Mouse (Mus musculus): Measurements from ENCODE around the gene Cmip. TPM values are rescaled to one million over a fixed set of nuclear protein-coding genes. Genes with fewer than 3 reads are reported as not detected.
A peak's percentile ranks its signal among the peaks of the same experiment; 100 is the strongest.

Cmip gene
- polyA plus RNA-seq, 1 experiment from 2014 or later = 13.7 TPM

GRCm38 (mm10) chr8:117299204-117299603 lies 42.3 kb downstream of the Cmip start:
- no peak overlapping the region for H3K4me2 ChIP-seq (ENCODE audit: low read depth, low read length)
- peaks cover 57% of the 10 kb centered on the region for H3K4me1 ChIP-seq (ENCODE audit: control insufficient read depth, insufficient read depth, low read length)
- H3K4me3 ChIP-seq (replicated peaks; ENCODE audit: low read length) = no peak overlapping the region
- no peaks in the 10 kb centered on the region for H3K36me3 ChIP-seq (ENCODE audit: control insufficient read depth, insufficient read depth, low read length)
- no peaks in the 10 kb centered on the region for H3K9me3 ChIP-seq (replicated peaks; ENCODE audit: control insufficient read depth, low read length)
- H3K27me3 ChIP-seq (ENCODE audit: control insufficient read depth, insufficient read depth, low read length) = no peaks in the 10 kb centered on the region
- peak; percentile 65; the same call in 1 of the 2 replicates for ATAC-seq (ENCODE audit: insufficient read depth, low FRiP score)
- 51% methylated on average over 10 of the region's 10 CpGs for WGBS
- H3K9ac ChIP-seq (ENCODE audit: low read length) = 0 out of 2 replicates have a peak overlapping the region, but pooled peaks have one; percentile 1
- H3K27ac ChIP-seq (ENCODE audit: low read length) = peak overlapping the region; percentile 76

- H3K9ac ChIP-seq (ENCODE audit: low read length) = peak overlapping the region; percentile 29; the same call in 1 of the 2 replicates
- H3K4me1 ChIP-seq (ENCODE audit: control insufficient read depth, insufficient read depth, low read length) = peaks cover 65% of the 10 kb centered on the region
- H3K27ac ChIP-seq (ENCODE audit: low read length) = no peak overlapping the region
- WGBS = 61% methylated on average over 7 of the region's 7 CpGs
- no peaks in the 10 kb centered on the region for H3K27me3 ChIP-seq (ENCODE audit: control insufficient read depth, insufficient read depth, low read length)
- H3K9me3 ChIP-seq (replicated peaks; ENCODE audit: control insufficient read depth, low read length) = no peaks in the 10 kb centered on the region
- no peak overlapping the region for H3K4me2 ChIP-seq (ENCODE audit: low read depth, low read length)
- no peak overlapping the region for H3K4me3 ChIP-seq (replicated peaks; ENCODE audit: low read length)
- no peaks in the 10 kb centered on the region for H3K36me3 ChIP-seq (ENCODE audit: control insufficient read depth, insufficient read depth, low read length)
- no peak for ATAC-seq (ENCODE audit: insufficient read depth, low FRiP score)
Observed at GRCm38 (mm10) chr8:117300188-117300587, 43.3 kb downstream of the Cmip start.

DNA sequence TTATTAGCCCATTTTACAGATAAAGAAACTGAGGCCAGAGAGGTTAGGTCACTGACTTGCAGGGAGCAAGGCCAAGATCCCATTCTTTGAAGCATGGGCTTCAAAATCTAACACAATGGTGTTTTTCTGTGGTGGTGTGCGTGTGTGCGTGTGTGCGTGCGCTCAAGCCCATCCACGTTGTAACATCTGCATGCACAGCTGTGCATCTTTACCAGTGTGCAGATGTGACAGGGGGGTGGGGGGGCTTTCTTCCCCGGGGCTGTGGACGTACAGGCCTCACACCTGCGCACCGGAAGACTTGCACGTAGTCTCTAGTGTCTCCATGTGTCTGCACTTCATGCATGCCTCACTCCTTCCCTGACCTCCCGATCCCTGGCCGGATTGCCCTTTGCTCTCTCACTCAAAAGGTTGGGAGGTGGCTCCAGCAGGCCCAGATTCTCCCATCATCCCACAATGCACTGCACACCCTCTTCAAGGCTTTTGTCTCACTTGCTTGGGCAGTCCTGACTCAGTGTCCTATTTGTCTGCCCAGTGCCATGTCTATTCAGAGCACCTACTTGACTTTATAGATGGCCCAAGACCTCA lies 44.7 kb downstream of the Cmip start:
- 88% methylated on average over 12 of the region's 12 CpGs for WGBS
- Histone ChIP-seq H3K27ac (ENCODE audit: low read length) (no peak overlapping the region), H3K4me1 (ENCODE audit: control insufficient read depth, insufficient read depth, low read length) (peaks cover 66% of the 10 kb centered on the region)

DNA sequence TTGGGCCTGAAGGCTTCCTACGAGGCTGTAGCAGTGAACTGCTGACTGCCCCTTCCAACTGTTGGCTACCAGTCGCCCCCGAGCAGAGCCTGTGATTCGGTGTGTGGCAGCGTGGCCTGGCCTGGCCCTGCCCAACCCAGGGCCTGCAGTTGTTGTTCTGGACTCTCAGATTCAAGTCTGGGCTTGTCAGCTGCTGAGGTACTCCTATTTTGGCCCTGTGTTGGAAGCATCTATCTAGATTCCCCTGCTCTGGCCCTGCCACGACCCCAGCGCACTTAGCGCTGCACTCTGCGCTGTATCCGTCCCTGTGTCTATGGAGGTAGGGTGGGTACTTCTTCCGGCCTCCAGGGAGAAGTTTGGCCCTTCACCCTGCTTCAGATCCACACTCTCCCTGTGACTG lies 45.2 kb downstream of the Cmip start:
- Histone ChIP-seq H3K36me3 (ENCODE audit: control insufficient read depth, insufficient read depth, low read length) (no peaks in the 10 kb centered on the region), H3K4me1 (ENCODE audit: control insufficient read depth, insufficient read depth, low read length) (peaks cover 69% of the 10 kb centered on the region), H3K4me2 (ENCODE audit: low read depth, low read length) (no peak overlapping the region), H3K27ac (ENCODE audit: low read length) (peak overlapping the region; percentile 24; the same call in 1 of the 2 replicates), H3K4me3 (replicated peaks; ENCODE audit: low read length) (no peak overlapping the region), H3K9me3 (replicated peaks; ENCODE audit: control insufficient read depth, low read length) (no peaks in the 10 kb centered on the region), H3K9ac (ENCODE audit: low read length) (no peak overlapping the region), H3K27me3 (ENCODE audit: control insufficient read depth, insufficient read depth, low read length) (no peaks in the 10 kb centered on the region)
- WGBS = 73% methylated on average over 11 of the region's 11 CpGs
- ATAC-seq (ENCODE audit: insufficient read depth, low FRiP score) = no peak

More for the DNA sequence above, 44.7 kb downstream of the Cmip start:
- no peaks in the 10 kb centered on the region for H3K27me3 ChIP-seq (ENCODE audit: control insufficient read depth, insufficient read depth, low read length)
- H3K9me3 ChIP-seq (replicated peaks; ENCODE audit: control insufficient read depth, low read length) = no peaks in the 10 kb centered on the region
- no peak overlapping the region for H3K9ac ChIP-seq (ENCODE audit: low read length)
- H3K4me3 ChIP-seq (replicated peaks; ENCODE audit: low read length) = no peak overlapping the region
- H3K4me2 ChIP-seq (ENCODE audit: low read depth, low read length) = no peak overlapping the region
- ATAC-seq (ENCODE audit: insufficient read depth, low FRiP score) = no peak
- no peaks in the 10 kb centered on the region for H3K36me3 ChIP-seq (ENCODE audit: control insufficient read depth, insufficient read depth, low read length)

DNA sequence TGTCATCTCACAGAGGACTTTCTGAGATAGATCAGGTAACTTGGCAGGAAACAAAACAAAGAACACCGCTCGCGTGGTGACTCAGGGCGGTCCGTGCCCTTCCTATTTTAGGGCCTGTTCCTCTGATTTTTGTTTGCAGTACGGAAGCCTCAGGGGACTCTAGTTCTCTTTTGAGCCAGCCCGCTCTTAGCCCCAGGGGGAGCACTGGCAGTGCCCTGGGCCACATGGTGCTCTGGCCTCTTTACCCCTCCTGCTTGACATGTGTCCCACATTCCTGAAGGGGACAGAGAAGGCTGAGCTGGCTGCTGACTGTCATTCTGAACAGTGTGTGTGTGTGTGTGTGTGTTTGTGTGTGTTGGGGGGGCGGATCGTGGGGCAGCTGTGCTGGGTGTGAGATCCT lies 46.8 kb downstream of the Cmip start:
- H3K27ac ChIP-seq (ENCODE audit: low read length) = peak overlapping the region; percentile 31; the same call in 1 of the 2 replicates
- H3K4me3 ChIP-seq (replicated peaks; ENCODE audit: low read length) = no peak overlapping the region
- H3K9me3 ChIP-seq (replicated peaks; ENCODE audit: control insufficient read depth, low read length) = no peaks in the 10 kb centered on the region
- H3K36me3 ChIP-seq (ENCODE audit: control insufficient read depth, insufficient read depth, low read length) = no peaks in the 10 kb centered on the region
- no peaks in the 10 kb centered on the region for H3K27me3 ChIP-seq (ENCODE audit: control insufficient read depth, insufficient read depth, low read length)
- no peak overlapping the region for H3K4me2 ChIP-seq (ENCODE audit: low read depth, low read length)
- WGBS = 36% methylated on average over 9 of the region's 9 CpGs
- no peak for ATAC-seq (ENCODE audit: insufficient read depth, low FRiP score)
- peak overlapping the region; percentile 38; the same call in 1 of the 2 replicates for H3K9ac ChIP-seq (ENCODE audit: low read length)
- peaks cover 69% of the 10 kb centered on the region for H3K4me1 ChIP-seq (ENCODE audit: control insufficient read depth, insufficient read depth, low read length)

DNA sequence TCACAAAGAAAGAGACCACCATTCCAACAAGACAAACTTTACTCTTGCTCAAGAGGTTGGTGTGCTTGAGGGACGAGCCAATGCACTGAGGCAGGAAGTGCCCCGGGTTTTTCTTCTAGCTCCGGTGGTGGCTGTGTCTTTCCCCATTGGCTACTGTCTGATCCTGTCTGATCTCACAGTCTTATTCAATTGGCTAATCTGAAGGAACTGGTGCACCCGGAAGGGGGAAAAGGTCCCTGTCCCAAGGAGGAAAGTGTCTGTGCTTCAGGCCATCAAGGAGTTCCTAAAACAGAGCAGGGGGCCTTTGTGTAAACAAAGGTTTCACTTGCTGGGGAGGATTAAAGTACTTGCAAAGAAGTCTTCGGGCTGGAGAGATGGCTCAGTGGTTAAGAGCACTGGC lies 48.5 kb downstream of the Cmip start:
- Histone ChIP-seq H3K9me3 (replicated peaks; ENCODE audit: control insufficient read depth, low read length) (no peaks in the 10 kb centered on the region), H3K27me3 (ENCODE audit: control insufficient read depth, insufficient read depth, low read length) (no peaks in the 10 kb centered on the region), H3K36me3 (ENCODE audit: control insufficient read depth, insufficient read depth, low read length) (no peaks in the 10 kb centered on the region), H3K4me3 (replicated peaks; ENCODE audit: low read length) (no peak overlapping the region), H3K4me2 (ENCODE audit: low read depth, low read length) (no peak overlapping the region), H3K27ac (ENCODE audit: low read length) (no peak overlapping the region), H3K9ac (ENCODE audit: low read length) (no peak overlapping the region), H3K4me1 (ENCODE audit: control insufficient read depth, insufficient read depth, low read length) (peaks cover 62% of the 10 kb centered on the region)
- ATAC-seq (ENCODE audit: insufficient read depth, low FRiP score) = no peak
- 43% methylated on average over 5 of the region's 5 CpGs for WGBS

DNA sequence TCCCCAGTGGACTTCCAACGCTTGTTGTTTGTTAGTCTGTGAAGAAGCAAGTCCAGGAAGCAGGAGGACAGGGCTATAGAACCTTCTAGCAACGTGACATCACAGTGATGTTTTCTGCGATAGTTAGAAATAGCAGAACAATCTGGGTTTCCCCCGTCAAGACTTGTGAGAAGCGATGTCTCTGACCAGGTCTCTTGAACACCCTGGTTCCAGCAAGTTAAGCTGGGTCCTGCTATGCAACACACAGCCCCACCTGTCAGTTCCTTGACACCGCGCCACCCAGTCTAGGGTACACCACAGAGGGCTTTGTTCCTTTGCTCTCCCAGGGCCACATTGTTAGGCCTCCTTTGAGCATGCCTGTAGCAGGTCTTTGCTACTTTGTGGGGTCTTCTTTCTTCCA lies 49.9 kb downstream of the Cmip start:
- no peaks in the 10 kb centered on the region for H3K36me3 ChIP-seq (ENCODE audit: control insufficient read depth, insufficient read depth, low read length)
- peaks cover 58% of the 10 kb centered on the region for H3K4me1 ChIP-seq (ENCODE audit: control insufficient read depth, insufficient read depth, low read length)
- no peak overlapping the region for H3K4me2 ChIP-seq (ENCODE audit: low read depth, low read length)
- H3K27ac ChIP-seq (ENCODE audit: low read length) = no peak overlapping the region
- H3K9me3 ChIP-seq (replicated peaks; ENCODE audit: control insufficient read depth, low read length) = no peaks in the 10 kb centered on the region
- H3K9ac ChIP-seq (ENCODE audit: low read length) = no peak overlapping the region
- no peak for ATAC-seq (ENCODE audit: insufficient read depth, low FRiP score)
- H3K4me3 ChIP-seq (replicated peaks; ENCODE audit: low read length) = no peak overlapping the region
- WGBS = 84% methylated on average over 7 of the region's 7 CpGs
- H3K27me3 ChIP-seq (ENCODE audit: control insufficient read depth, insufficient read depth, low read length) = no peaks in the 10 kb centered on the region

DNA sequence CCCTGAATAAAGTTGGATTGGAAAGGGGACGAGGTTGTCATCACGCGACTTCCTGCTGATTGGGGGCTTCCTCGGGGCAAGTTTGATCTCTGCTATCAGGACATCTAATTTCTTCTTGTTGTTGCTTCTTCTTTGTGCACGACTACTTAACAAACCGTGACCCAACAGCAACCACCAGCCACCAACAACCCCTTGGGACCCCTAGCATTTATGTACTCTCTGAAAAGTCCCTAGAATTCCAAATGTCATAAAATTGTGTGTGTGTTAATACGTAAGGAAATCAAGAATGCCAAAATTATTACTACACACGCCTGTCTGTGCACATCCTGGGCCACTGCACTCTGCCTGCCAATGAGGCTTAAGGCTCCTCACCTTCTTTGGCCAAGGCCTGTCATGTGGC lies 50.4 kb downstream of the Cmip start:
- no peak for ATAC-seq (ENCODE audit: insufficient read depth, low FRiP score)

GRCm38 (mm10) chr8:117308303-117309095 lies 51.6 kb downstream of the Cmip start:
- no peak for ATAC-seq (ENCODE audit: insufficient read depth, low FRiP score)
- peak overlapping the region; percentile 46 for H3K27ac ChIP-seq (ENCODE audit: low read length)
- no peak overlapping the region for H3K4me2 ChIP-seq (ENCODE audit: low read depth, low read length)
- H3K4me1 ChIP-seq (ENCODE audit: control insufficient read depth, insufficient read depth, low read length) = peaks cover 47% of the 10 kb centered on the region
- H3K4me3 ChIP-seq (replicated peaks; ENCODE audit: low read length) = no peak overlapping the region
- no peaks in the 10 kb centered on the region for H3K27me3 ChIP-seq (ENCODE audit: control insufficient read depth, insufficient read depth, low read length)
- WGBS = 70% methylated on average over 13 of the region's 13 CpGs
- no peaks in the 10 kb centered on the region for H3K9me3 ChIP-seq (replicated peaks; ENCODE audit: control insufficient read depth, low read length)
- no peaks in the 10 kb centered on the region for H3K36me3 ChIP-seq (ENCODE audit: control insufficient read depth, insufficient read depth, low read length)
- H3K9ac ChIP-seq (ENCODE audit: low read length) = no peak overlapping the region

More for the DNA sequence above, 50.4 kb downstream of the Cmip start:
- Histone ChIP-seq H3K4me3 (replicated peaks; ENCODE audit: low read length) (no peak overlapping the region), H3K4me2 (ENCODE audit: low read depth, low read length) (no peak overlapping the region), H3K4me1 (ENCODE audit: control insufficient read depth, insufficient read depth, low read length) (peaks cover 53% of the 10 kb centered on the region), H3K27ac (ENCODE audit: low read length) (no peak overlapping the region), H3K9me3 (replicated peaks; ENCODE audit: control insufficient read depth, low read length) (no peaks in the 10 kb centered on the region), H3K36me3 (ENCODE audit: control insufficient read depth, insufficient read depth, low read length) (no peaks in the 10 kb centered on the region), H3K27me3 (ENCODE audit: control insufficient read depth, insufficient read depth, low read length) (no peaks in the 10 kb centered on the region), H3K9ac (ENCODE audit: low read length) (no peak overlapping the region)
- WGBS = 84% methylated on average over 8 of the region's 8 CpGs
